Mouse (Mus musculus): ENCODE data around the gene Tbx3. TPM values are rescaled to one million over a fixed set of nuclear protein-coding genes. Genes with fewer than 3 reads are reported as not detected.

Tbx3 gene
- total RNA-seq, 1 experiment, result 47.9 TPM

GRCm38 (mm10) chr5:119709826-119710559 lies 39.5 kb downstream of the Tbx3 start:
- peak overlapping the region; percentile 96 for H3K27ac ChIP-seq (ENCODE audit: insufficient read depth, low read depth, low read length, poor library complexity, severe bottlenecking)
- H3K9ac ChIP-seq (ENCODE audit: insufficient read depth, low read depth, low read length, poor library complexity, severe bottlenecking), result peak overlapping the region; percentile 64
- peaks cover 0 to 15% of the 10 kb centered on the region in 2 experiments; a peak in 3 of 4 replicates for H3K4me1 ChIP-seq (ENCODE audit: control insufficient read depth in 2 of 2, insufficient read depth in 2 of 2, low read length in 2 of 2, poor library complexity in 1 of 2)
- in situ Hi-C loops (cut with MboI; ENCODE audit: low sequenced_read_pairs in 2 of 2, unreplicated experiment in 2 of 2), result loop anchor here in 1 of 2 experiments (5.0 to 10.0 kb wide), 2 partner anchors 825 to 933 kb away; no protein-coding TSS in a partner anchor
- TF ChIP-seq HCFC1 (IDR thresholded peaks at IDR 0.05; ENCODE audit: borderline replicate concordance, insufficient read depth, low read length) (no peak), MAFK (IDR thresholded peaks at IDR 0.05; ENCODE audit: insufficient read depth, low read depth, low read length) (peak; percentile 93), ZNF384 (IDR thresholded peaks at IDR 0.05; ENCODE audit: low read depth, low read length) (no peak), CHD2 (IDR thresholded peaks at IDR 0.05; ENCODE audit: low read depth, low read length) (no peak), ZC3H11A (IDR thresholded peaks at IDR 0.05; ENCODE audit: borderline replicate concordance, low read depth, low read length) (no peak)
- no peaks in the 10 kb centered on the region for H3K36me3 ChIP-seq (ENCODE audit: control insufficient read depth, insufficient read depth, low read length, poor library complexity, severe bottlenecking)
- no peaks in the 10 kb centered on the region for H3K9me3 ChIP-seq (ENCODE audit: control insufficient read depth, insufficient read depth, low read depth, low read length)
- no peak for DNase-seq (ENCODE audit: low read depth, low spot score)
- H3K4me3 ChIP-seq (ENCODE audit: insufficient read depth in 1 of 2, low read depth in 1 of 2, low read length in 2 of 2, poor library complexity in 1 of 2, severe bottlenecking in 1 of 2), result peak overlapping the region; percentile 27 to 31; a peak in 2 of 4 replicates

- Histone ChIP-seq H3K36me3 (ENCODE audit: control insufficient read depth, insufficient read depth, low read length, poor library complexity, severe bottlenecking) (no peaks in the 10 kb centered on the region), H3K9ac (ENCODE audit: insufficient read depth, low read depth, low read length, poor library complexity, severe bottlenecking) (no peak overlapping the region), H3K4me3 (ENCODE audit: insufficient read depth in 1 of 2, low read depth in 1 of 2, low read length in 2 of 2, poor library complexity in 1 of 2, severe bottlenecking in 1 of 2) (no peak overlapping the region), H3K27ac (ENCODE audit: insufficient read depth, low read depth, low read length, poor library complexity, severe bottlenecking) (no peak overlapping the region), H3K4me1 (ENCODE audit: control insufficient read depth in 2 of 2, insufficient read depth in 2 of 2, low read length in 2 of 2, poor library complexity in 1 of 2) (peaks cover 0 to 18% of the 10 kb centered on the region in 2 experiments; a peak in 3 of 4 replicates), H3K9me3 (ENCODE audit: control insufficient read depth, insufficient read depth, low read depth, low read length) (no peaks in the 10 kb centered on the region)
- no peak for TF ChIP-seq ZNF384 (IDR thresholded peaks at IDR 0.05; ENCODE audit: low read depth, low read length)
- no peak for TF ChIP-seq MAFK (IDR thresholded peaks at IDR 0.05; ENCODE audit: insufficient read depth, low read depth, low read length)
- TF ChIP-seq HCFC1 (IDR thresholded peaks at IDR 0.05; ENCODE audit: borderline replicate concordance, insufficient read depth, low read length), result no peak
- no peak for TF ChIP-seq ZC3H11A (IDR thresholded peaks at IDR 0.05; ENCODE audit: borderline replicate concordance, low read depth, low read length)
- TF ChIP-seq CHD2 (IDR thresholded peaks at IDR 0.05; ENCODE audit: low read depth, low read length), result no peak
- no peak for DNase-seq (ENCODE audit: low read depth, low spot score)
- in situ Hi-C loops (cut with MboI; ENCODE audit: low sequenced_read_pairs in 2 of 2, unreplicated experiment in 2 of 2), result loop anchor here in 1 of 2 experiments (5.0 kb wide), 1 partner anchor 933 kb away; no protein-coding TSS in a partner anchor
These were observed 40.3 kb downstream of the Tbx3 start for GRCm38 (mm10) chr5:119710756-119711155.

GRCm38 (mm10) chr5:119711626-119712025 lies 41.2 kb downstream of the Tbx3 start:
- no peak overlapping the region for H3K9ac ChIP-seq (ENCODE audit: insufficient read depth, low read depth, low read length, poor library complexity, severe bottlenecking)
- DNase-seq (ENCODE audit: low read depth, low spot score), result no peak
- H3K36me3 ChIP-seq (ENCODE audit: control insufficient read depth, insufficient read depth, low read length, poor library complexity, severe bottlenecking), result no peaks in the 10 kb centered on the region
- TF ChIP-seq ZNF384 (IDR thresholded peaks at IDR 0.05; ENCODE audit: low read depth, low read length), result no peak
- TF ChIP-seq HCFC1 (IDR thresholded peaks at IDR 0.05; ENCODE audit: borderline replicate concordance, insufficient read depth, low read length), result no peak
- no peak for TF ChIP-seq MAFK (IDR thresholded peaks at IDR 0.05; ENCODE audit: insufficient read depth, low read depth, low read length)
- no peak for TF ChIP-seq ZC3H11A (IDR thresholded peaks at IDR 0.05; ENCODE audit: borderline replicate concordance, low read depth, low read length)
- no peak for TF ChIP-seq CHD2 (IDR thresholded peaks at IDR 0.05; ENCODE audit: low read depth, low read length)
- no peak overlapping the region for H3K4me3 ChIP-seq (ENCODE audit: insufficient read depth in 1 of 2, low read depth in 1 of 2, low read length in 2 of 2, poor library complexity in 1 of 2, severe bottlenecking in 1 of 2)
- no peaks in the 10 kb centered on the region for H3K9me3 ChIP-seq (ENCODE audit: control insufficient read depth, insufficient read depth, low read depth, low read length)
- peaks cover 0 to 18% of the 10 kb centered on the region in 2 experiments; a peak in 3 of 4 replicates for H3K4me1 ChIP-seq (ENCODE audit: control insufficient read depth in 2 of 2, insufficient read depth in 2 of 2, low read length in 2 of 2, poor library complexity in 1 of 2)
- in situ Hi-C loops (cut with MboI; ENCODE audit: low sequenced_read_pairs in 2 of 2, unreplicated experiment in 2 of 2), result loop anchor here in 1 of 2 experiments (5.0 kb wide), 1 partner anchor 934 kb away; no protein-coding TSS in a partner anchor
- H3K27ac ChIP-seq (ENCODE audit: insufficient read depth, low read depth, low read length, poor library complexity, severe bottlenecking), result no peak overlapping the region

GRCm38 (mm10) chr5:119712679-119713246 lies 42.3 kb downstream of the Tbx3 start:
- Histone ChIP-seq H3K36me3 (ENCODE audit: control insufficient read depth, insufficient read depth, low read length, poor library complexity, severe bottlenecking) (no peaks in the 10 kb centered on the region), H3K9me3 (ENCODE audit: control insufficient read depth, insufficient read depth, low read depth, low read length) (no peaks in the 10 kb centered on the region), H3K4me3 (ENCODE audit: insufficient read depth in 1 of 2, low read depth in 1 of 2, low read length in 2 of 2, poor library complexity in 1 of 2, severe bottlenecking in 1 of 2) (no peak overlapping the region), H3K9ac (ENCODE audit: insufficient read depth, low read depth, low read length, poor library complexity, severe bottlenecking) (peak overlapping the region; percentile 33; the same call in 1 of the 2 replicates), H3K27ac (ENCODE audit: insufficient read depth, low read depth, low read length, poor library complexity, severe bottlenecking) (peak overlapping the region; percentile 48; the same call in 1 of the 2 replicates), H3K4me1 (ENCODE audit: control insufficient read depth in 2 of 2, insufficient read depth in 2 of 2, low read length in 2 of 2, poor library complexity in 1 of 2) (peaks cover 0 to 20% of the 10 kb centered on the region in 2 experiments; a peak in 3 of 4 replicates)
- in situ Hi-C loops (cut with MboI; ENCODE audit: low sequenced_read_pairs in 2 of 2, unreplicated experiment in 2 of 2), result loop anchor here in 1 of 2 experiments (5.0 kb wide), 1 partner anchor 935 kb away; no protein-coding TSS in a partner anchor
- no peak for TF ChIP-seq HCFC1 (IDR thresholded peaks at IDR 0.05; ENCODE audit: borderline replicate concordance, insufficient read depth, low read length)
- TF ChIP-seq CHD2 (IDR thresholded peaks at IDR 0.05; ENCODE audit: low read depth, low read length), result no peak
- TF ChIP-seq ZNF384 (IDR thresholded peaks at IDR 0.05; ENCODE audit: low read depth, low read length), result peak; percentile 94
- peak; percentile 85 for DNase-seq (ENCODE audit: low read depth, low spot score)
